Mouse (Mus musculus) 3134 (cell line): ENCODE data around the gene Neurl1a.

Source experiments
- DNase-seq: peaks from one replicate; pipeline ENCODE4 v3.0.0-alpha.2; 2011; ENCODE audit warnings: low spot score; ENCODE audit not compliant: insufficient read length; ENCODE audit errors: extremely low read depth

Neurl1a gene

GRCm38 (mm10) chr19:47240076-47240475 lies 61.5 kb downstream of the Neurl1a start:
- no peak for DNase-seq

GRCm38 (mm10) chr19:47240957-47241356 lies 62.3 kb downstream of the Neurl1a start:
- no peak for DNase-seq

- DNase-seq = no peak
Measured at GRCm38 (mm10) chr19:47242227-47242626, 63.6 kb downstream of the Neurl1a start.

GRCm38 (mm10) chr19:47245512-47245911 lies 66.9 kb downstream of the Neurl1a start:
- DNase-seq = no peak

- DNase-seq = no peak
Measured at GRCm38 (mm10) chr19:47247791-47248190, 69.2 kb downstream of the Neurl1a start.

GRCm38 (mm10) chr19:47248296-47248695 lies 69.7 kb downstream of the Neurl1a start:
- no peak for DNase-seq

GRCm38 (mm10) chr19:47248906-47249568 lies 70.4 kb downstream of the Neurl1a start:
- no peak for DNase-seq

GRCm38 (mm10) chr19:47250931-47251330 lies 72.3 kb downstream of the Neurl1a start:
- no peak for DNase-seq

GRCm38 (mm10) chr19:47253053-47253628 lies 74.5 kb downstream of the Neurl1a start:
- no peak for DNase-seq

GRCm38 (mm10) chr19:47255036-47255435 lies 76.4 kb downstream of the Neurl1a start:
- no peak for DNase-seq

- DNase-seq = no peak
Measured at GRCm38 (mm10) chr19:47255919-47256318, 77.3 kb downstream of the Neurl1a start.

GRCm38 (mm10) chr19:47259581-47259980 lies 81.0 kb downstream of the Neurl1a start:
- no peak for DNase-seq

GRCm38 (mm10) chr19:47261196-47261595 lies 82.6 kb downstream of the Neurl1a start:
- no peak for DNase-seq

GRCm38 (mm10) chr19:47263621-47264020 lies 85.0 kb downstream of the Neurl1a start:
- DNase-seq = no peak

GRCm38 (mm10) chr19:47264322-47265092 lies 85.9 kb downstream of the Neurl1a start:
- no peak for DNase-seq

- no peak for DNase-seq
Measured at GRCm38 (mm10) chr19:47266070-47266801, 87.6 kb downstream of the Neurl1a start.

- no peak for DNase-seq
Measured at GRCm38 (mm10) chr19:47267066-47267465, 88.4 kb downstream of the Neurl1a start.

GRCm38 (mm10) chr19:47269729-47270128 lies 91.1 kb downstream of the Neurl1a start:
- DNase-seq = no peak

GRCm38 (mm10) chr19:47270520-47270919 lies 91.9 kb downstream of the Neurl1a start:
- no peak for DNase-seq

- DNase-seq = no peak
Measured at GRCm38 (mm10) chr19:47276730-47277129, 98.1 kb downstream of the Neurl1a start.

GRCm38 (mm10) chr19:47279372-47279771 lies 100.8 kb downstream of the Neurl1a start:
- DNase-seq = no peak
